Mouse (Mus musculus) ES-E14 (cell line): ENCODE results near the gene Zfp446.

Experiments used
- CHD2 ChIP-seq: IDR thresholded peaks from 2 replicates; pipeline ENCODE4 v1.6.1; 2014; ENCODE audit warnings: mild to moderate bottlenecking, low read depth, low read length, inconsistent platforms
- MAFK ChIP-seq: IDR thresholded peaks from 2 replicates; pipeline ENCODE4 v1.6.1; 2014; ENCODE audit warnings: mild to moderate bottlenecking, low read depth, low read length, inconsistent platforms; ENCODE audit not compliant: insufficient read depth
- ZC3H11A ChIP-seq: IDR thresholded peaks from 2 replicates; pipeline ENCODE4 v1.6.1; 2012; ENCODE audit warnings: low read depth, mild to moderate bottlenecking, inconsistent platforms, low read length, borderline replicate concordance
- ZNF384 ChIP-seq: IDR thresholded peaks from 2 replicates; pipeline ENCODE4 v1.6.1; 2012; ENCODE audit warnings: low read depth, low read length, inconsistent platforms

- TF ChIP-seq MAFK (no peak), ZC3H11A (no peak), ZNF384 (no peak), CHD2 (no peak)
These were observed 47.2 kb downstream of the Zfp446 start for GRCm38 (mm10) chr7:13024805-13025204.
